Mouse (Mus musculus): ENCODE results near the gene Heatr1. TPM values are rescaled to one million over a fixed set of nuclear protein-coding genes. Genes with fewer than 3 reads are reported as not detected.

The Heatr1 gene
- polyA plus RNA-seq, 1 experiment from 2014 or later: 40.7 TPM

GRCm38 (mm10) chr13:12485640-12486039, 90.8 kb downstream of the Heatr1 start:
- Histone ChIP-seq H3K4me1 (no peaks in the 10 kb centered on the region), H3K4me3 (no peak overlapping the region), H3K9me3 (no peaks in the 10 kb centered on the region), H3K27ac (replicated peaks) (0 out of 2 replicates have a peak overlapping the region, but pooled peaks have one; percentile 2), H3K27me3 (replicated peaks; ENCODE audit: low read depth, poor library complexity, severe bottlenecking) (no peaks in the 10 kb centered on the region), H3K36me3 (replicated peaks) (no peaks in the 10 kb centered on the region)
- peak; percentile 32 for DNase-seq (ENCODE audit: low spot score)
- 78% methylated on average over 7 of the region's 7 CpGs for WGBS

Other genes starting within 250 kb of the Heatr1 start
- 22.3 and 22.6 TPM in 2 replicates for gene Mtr, start 136.9 kb upstream of the Heatr1 start, polyA plus RNA-seq (2016; fragmentation: Nextera tagmentation; extraction: Ambion mirVana)
- 1.5 and 3.0 TPM in 2 replicates for gene Actn2, start 54.3 kb upstream of the Heatr1 start, polyA plus RNA-seq (2016; fragmentation: Nextera tagmentation; extraction: Ambion mirVana)
- 7.8 and 9.0 TPM in 2 replicates for gene Lgals8, start 69.9 kb downstream of the Heatr1 start, polyA plus RNA-seq (2016; fragmentation: Nextera tagmentation; extraction: Ambion mirVana)
- gene Edaradd, start 125.4 kb downstream of the Heatr1 start, polyA plus RNA-seq (2016; fragmentation: Nextera tagmentation; extraction: Ambion mirVana): 2.6 and 2.7 TPM in 2 replicates
- gene Ero1lb, start 170.8 kb downstream of the Heatr1 start, polyA plus RNA-seq (2016; fragmentation: Nextera tagmentation; extraction: Ambion mirVana): 7.4 and 7.5 TPM in 2 replicates

Measured in embryonic facial prominence, embryonic 10.5 days (tissue).